Mouse (Mus musculus) midbrain, embryonic 13.5 days (tissue): ENCODE data around the gene Ces2f. TPM values are rescaled to one million over a fixed set of nuclear protein-coding genes. Genes with fewer than 3 reads are reported as not detected.
"Not testable (repeated sequence)": the region's sequence is repeated elsewhere in the genome, so short reads cannot be mapped to it uniquely, and the experiment has no call there.

Experiments
- ATAC-seq: fragments of 200-750 bp; cut with Nextera tagmentation; 2 replicates; pipeline ENCODE4 v1.8.0; 2017; ENCODE audit warnings: mild to moderate bottlenecking, moderate TSS enrichment, moderate library complexity
- H3K27ac ChIP-seq: fragments of 300-500 bp; sonication (generic); 2 replicates; pipeline ENCODE4 v1.5.1; 2015; ENCODE audit warnings: inconsistent platforms, mild to moderate bottlenecking, moderate library complexity
- H3K27me3 ChIP-seq: fragments of 300-500 bp; sonication (generic); 2 replicates; pipeline ENCODE4 v1.6.1; 2015; ENCODE audit warnings: mild to moderate bottlenecking, inconsistent platforms
- H3K36me3 ChIP-seq: fragments of 300-500 bp; sonication (generic); 2 replicates; pipeline ENCODE4 v1.6.1; 2015; ENCODE audit warnings: mild to moderate bottlenecking, inconsistent platforms
- H3K4me1 ChIP-seq: fragments of 300-500 bp; sonication (generic); replicated peaks from 2 replicates; pipeline ENCODE4 v1.6.1; 2015; ENCODE audit warnings: inconsistent platforms
- H3K4me2 ChIP-seq: fragments of 300-500 bp; sonication (generic); replicated peaks from 2 replicates; pipeline ENCODE4 v1.6.1; 2015; ENCODE audit warnings: moderate library complexity, mild to moderate bottlenecking, inconsistent platforms
- H3K4me3 ChIP-seq: fragments of 300-500 bp; sonication (generic); replicated peaks from 2 replicates; pipeline ENCODE4 v1.5.1; 2015; ENCODE audit warnings: mild to moderate bottlenecking, inconsistent platforms
- H3K9ac ChIP-seq: fragments of 300-500 bp; sonication (generic); replicated peaks from 2 replicates; pipeline ENCODE4 v1.6.1; 2015; ENCODE audit warnings: mild to moderate bottlenecking, inconsistent platforms
- H3K9me3 ChIP-seq: fragments of 300-500 bp; sonication (generic); 2 replicates; pipeline ENCODE4 v1.6.1; 2016; ENCODE audit warnings: mild to moderate bottlenecking, inconsistent platforms
- WGBS: fragments of 180-500 bp; shearing (Covaris S2); methylation state at CpG from one replicate; pipeline ENCODE4 v1.1.7; 2015; 5-methylcytosine and 5-hydroxymethylcytosine counted together
- polyA plus RNA-seq: library from polyadenylated mRNA; unstranded; fragments of >200 nt; fragmentation: Nextera tagmentation; extraction: Ambion mirVana; gene quantifications from 2 replicates; pipeline ENCODE4 v1.2.1, GENCODE M21; 2015

Ces2f gene
- not detected in 2 replicates for polyA plus RNA-seq

DNA sequence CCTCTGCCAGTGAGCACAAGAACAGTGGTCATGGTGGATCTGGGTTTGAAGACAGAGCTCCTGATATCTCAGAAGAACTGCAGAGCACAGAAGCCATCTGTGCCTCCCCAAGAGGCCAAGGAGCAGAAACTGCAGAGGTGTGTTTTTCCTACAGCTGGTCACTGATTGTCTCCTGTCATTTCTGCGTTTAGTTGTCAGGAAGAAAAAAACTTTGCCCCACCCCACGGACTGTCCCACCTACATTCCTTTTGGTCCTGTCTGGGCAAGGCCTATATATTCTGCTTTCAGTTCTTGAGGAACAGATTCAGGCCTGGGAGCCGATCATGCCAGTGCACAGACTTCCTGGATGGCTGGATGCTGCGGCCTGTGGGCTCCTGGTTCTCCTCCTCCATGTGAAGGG, at the start of gene Ces2f:
Gene Ces2f, plus strand, starts transcription at position 301 of the 400 bp plus-strand sequence.
- no peaks in the 10 kb centered on the region for H3K27me3 ChIP-seq
- H3K36me3 ChIP-seq, result no peaks in the 10 kb centered on the region
- 82% methylated on average over 4 of the region's 4 CpGs for WGBS
- no peaks in the 10 kb centered on the region for H3K9me3 ChIP-seq
- no peaks in the 10 kb centered on the region for H3K4me1 ChIP-seq
- no peak within 1 kb of the TSS for H3K27ac ChIP-seq
- H3K4me2 ChIP-seq, result no peak within 1 kb of the TSS
- H3K4me3 ChIP-seq, result no peak within 1 kb of the TSS
- no peak for ATAC-seq
- H3K9ac ChIP-seq, result no peak within 1 kb of the TSS

- Histone ChIP-seq H3K36me3 (no peaks in the 10 kb centered on the region), H3K9ac (no peak overlapping the region), H3K4me2 (no peak overlapping the region), H3K27ac (no peak overlapping the region), H3K4me1 (no peaks in the 10 kb centered on the region), H3K4me3 (no peak overlapping the region), H3K27me3 (no peaks in the 10 kb centered on the region), H3K9me3 (no peaks in the 10 kb centered on the region)
- no peak for ATAC-seq
- 92% methylated on average over 2 of the region's 2 CpGs for WGBS
Observed at GRCm38 (mm10) chr8:104901746-104902145, 45.4 kb upstream of the Ces2f start.

- ATAC-seq, result no peak
- H3K4me2 ChIP-seq, result no peak overlapping the region
- H3K9me3 ChIP-seq, result no peaks in the 10 kb centered on the region
- no peak overlapping the region for H3K27ac ChIP-seq
- no peaks in the 10 kb centered on the region for H3K36me3 ChIP-seq
- H3K4me1 ChIP-seq, result no peaks in the 10 kb centered on the region
- no peaks in the 10 kb centered on the region for H3K27me3 ChIP-seq
- no peak overlapping the region for H3K9ac ChIP-seq
- 65% methylated on average over 1 of the region's 1 CpGs for WGBS
- no peak overlapping the region for H3K4me3 ChIP-seq
Observed at GRCm38 (mm10) chr8:104907111-104907510, 40.0 kb upstream of the Ces2f start.

DNA sequence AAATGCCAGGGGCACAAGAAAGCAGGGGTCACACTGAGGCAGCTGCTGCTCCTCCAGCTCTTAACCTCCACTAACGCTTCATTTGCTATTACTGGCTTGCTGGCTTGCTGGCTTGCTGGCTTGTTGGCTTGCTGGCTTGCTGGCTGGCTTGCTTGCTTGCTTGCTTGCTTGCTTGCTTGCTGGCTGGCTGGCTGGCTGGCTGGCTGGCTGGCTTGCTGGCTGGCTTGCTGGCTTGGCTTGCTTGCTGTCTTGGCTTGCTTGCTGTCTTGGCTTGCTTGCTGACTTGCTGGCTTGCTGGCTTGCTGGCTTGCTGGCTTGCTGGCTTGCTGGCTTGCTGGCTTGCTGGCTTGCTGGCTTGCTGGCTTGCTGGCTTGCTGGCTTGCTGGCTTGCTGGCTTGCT, 38.1 kb upstream of the Ces2f start:
- H3K27me3 ChIP-seq, H3K27ac ChIP-seq, ATAC-seq, H3K36me3 ChIP-seq, H3K4me2 ChIP-seq, H3K4me1 ChIP-seq, H3K9me3 ChIP-seq, H3K9ac ChIP-seq, H3K4me3 ChIP-seq: not testable (repeated sequence)
- WGBS, result 65% methylated on average over 1 of the region's 1 CpGs

GRCm38 (mm10) chr8:104909651-104910050, 37.5 kb upstream of the Ces2f start:
- not testable (repeated sequence) for H3K9me3 ChIP-seq, H3K36me3 ChIP-seq, H3K4me2 ChIP-seq, H3K27ac ChIP-seq, H3K9ac ChIP-seq, H3K4me3 ChIP-seq, H3K27me3 ChIP-seq, ATAC-seq, H3K4me1 ChIP-seq
- WGBS, result 95% methylated on average over 10 of the region's 10 CpGs

DNA sequence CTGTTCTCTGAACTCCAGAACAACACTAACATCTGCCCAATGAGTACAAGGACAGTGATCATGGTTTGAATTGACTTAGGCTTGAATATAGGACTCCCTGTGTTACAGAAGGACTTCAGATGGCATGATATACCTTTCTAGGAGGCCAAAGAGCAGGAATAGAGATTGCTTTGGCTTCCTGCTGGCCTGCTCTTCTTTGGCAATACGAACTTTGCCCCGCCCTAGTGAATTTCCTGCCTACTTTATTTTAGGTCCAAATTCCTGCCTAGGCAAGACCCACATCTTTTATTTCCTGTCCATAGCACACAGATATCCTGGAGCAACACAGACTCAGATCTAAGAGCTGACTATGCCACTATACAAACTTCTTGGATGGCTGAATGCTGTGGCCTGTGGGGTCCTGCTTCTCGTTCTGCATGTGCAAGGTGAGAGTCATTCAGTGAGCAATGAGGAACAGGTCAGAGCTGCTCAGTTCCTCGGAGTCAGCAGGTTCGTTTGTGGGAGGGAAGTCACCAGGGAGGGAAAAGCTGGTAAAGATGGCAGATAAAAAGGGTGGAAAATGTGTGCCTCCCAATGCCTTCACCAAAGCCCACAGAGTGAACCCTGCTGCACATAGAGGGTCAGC, 21.1 kb upstream of the Ces2f start, which contains the start of gene Ces2e:
Gene Ces2e, plus strand, starts transcription at position 289 of the 625 bp plus-strand sequence.
- H3K9me3 ChIP-seq, result no peaks in the 10 kb centered on the region
- ATAC-seq, result no peak
- no peaks in the 10 kb centered on the region for H3K27me3 ChIP-seq
- H3K4me3 ChIP-seq, result no peak within 1 kb of the TSS
- no peak within 1 kb of the TSS for H3K4me2 ChIP-seq
- H3K9ac ChIP-seq, result no peak within 1 kb of the TSS
- WGBS, result 82% methylated on average over 5 of the region's 5 CpGs
- H3K27ac ChIP-seq, result no peak within 1 kb of the TSS
- no peaks in the 10 kb centered on the region for H3K36me3 ChIP-seq
- no peaks in the 10 kb centered on the region for H3K4me1 ChIP-seq

DNA sequence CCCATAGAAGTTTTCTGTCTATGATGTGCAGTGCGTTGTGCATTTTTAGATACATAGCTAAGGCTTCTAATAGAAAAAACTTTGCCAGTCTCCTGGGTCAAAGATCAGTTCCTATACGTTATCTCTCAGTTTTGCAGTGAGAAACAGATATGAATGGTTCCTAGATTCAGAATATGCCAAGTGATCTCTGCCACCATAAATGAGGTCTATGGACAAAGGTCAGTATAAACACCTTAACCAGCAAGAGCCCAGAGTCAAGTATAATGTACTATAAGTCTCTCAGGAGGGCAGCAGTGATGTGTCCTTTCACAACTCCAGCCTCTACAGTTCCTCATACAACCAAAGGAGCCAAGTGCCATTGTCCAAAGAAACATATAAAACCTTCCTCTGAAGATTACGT, 19.9 kb upstream of the Ces2f start:
- Histone ChIP-seq H3K9me3 (no peaks in the 10 kb centered on the region), H3K4me1 (no peaks in the 10 kb centered on the region), H3K9ac (no peak overlapping the region), H3K36me3 (no peaks in the 10 kb centered on the region), H3K27me3 (no peaks in the 10 kb centered on the region), H3K4me2 (no peak overlapping the region), H3K4me3 (no peak overlapping the region), H3K27ac (no peak overlapping the region)
- no peak for ATAC-seq
- WGBS, result 93% methylated on average over 3 of the region's 3 CpGs

DNA sequence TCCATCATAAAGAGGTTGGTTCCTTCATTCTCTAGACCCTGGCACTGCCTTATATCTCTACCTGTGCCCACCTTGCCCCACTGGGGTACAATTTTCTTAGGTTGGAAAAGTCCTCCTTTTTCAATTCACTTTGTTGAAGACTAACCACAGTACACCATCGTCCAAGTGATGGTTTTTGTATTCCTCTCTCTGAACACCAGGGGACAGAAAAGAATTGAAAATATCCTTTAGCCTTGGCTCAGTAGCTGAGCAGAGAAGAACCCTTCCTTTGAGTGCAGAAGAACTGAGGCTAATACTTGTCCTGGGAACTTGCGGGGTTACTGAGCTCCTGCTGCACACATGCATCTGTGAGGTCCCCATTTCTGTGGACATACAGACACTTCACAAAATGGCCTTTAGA, 2.5 kb upstream of the Ces2f start:
- WGBS, result 91% methylated on average over 2 of the region's 2 CpGs
- no peak for ATAC-seq
- Histone ChIP-seq H3K27ac (no peak overlapping the region), H3K9me3 (no peaks in the 10 kb centered on the region), H3K4me3 (no peak overlapping the region), H3K9ac (no peak overlapping the region), H3K27me3 (no peaks in the 10 kb centered on the region), H3K4me1 (no peaks in the 10 kb centered on the region), H3K4me2 (no peak overlapping the region), H3K36me3 (no peaks in the 10 kb centered on the region)

- H3K4me2 ChIP-seq, result no peak overlapping the region
- H3K4me1 ChIP-seq, result no peaks in the 10 kb centered on the region
- H3K36me3 ChIP-seq, result no peaks in the 10 kb centered on the region
- no peak overlapping the region for H3K9ac ChIP-seq
- no peak overlapping the region for H3K27ac ChIP-seq
- H3K4me3 ChIP-seq, result no peak overlapping the region
- WGBS, result 84% methylated on average over 5 of the region's 5 CpGs
- no peaks in the 10 kb centered on the region for H3K27me3 ChIP-seq
- ATAC-seq, result no peak
- H3K9me3 ChIP-seq, result no peaks in the 10 kb centered on the region
Observed at GRCm38 (mm10) chr8:104949031-104949430, 1.9 kb downstream of the Ces2f start.

- H3K27ac ChIP-seq, result no peak within 1 kb of the TSS
- no peaks in the 10 kb centered on the region for H3K36me3 ChIP-seq
- no peak for ATAC-seq
- 75% methylated on average over 5 of the region's 5 CpGs for WGBS
- no peak within 1 kb of the TSS for H3K9ac ChIP-seq
- no peak within 1 kb of the TSS for H3K4me3 ChIP-seq
- H3K27me3 ChIP-seq, result no peaks in the 10 kb centered on the region
- H3K4me2 ChIP-seq, result no peak within 1 kb of the TSS
- H3K4me1 ChIP-seq, result no peaks in the 10 kb centered on the region
- no peaks in the 10 kb centered on the region for H3K9me3 ChIP-seq
Observed at GRCm38 (mm10) chr8:104961537-104961961, 14.4 kb downstream of the Ces2f start, which contains the start of gene Ces2g. Gene Ces2g (plus strand): TSS chr8:104961718.

DNA sequence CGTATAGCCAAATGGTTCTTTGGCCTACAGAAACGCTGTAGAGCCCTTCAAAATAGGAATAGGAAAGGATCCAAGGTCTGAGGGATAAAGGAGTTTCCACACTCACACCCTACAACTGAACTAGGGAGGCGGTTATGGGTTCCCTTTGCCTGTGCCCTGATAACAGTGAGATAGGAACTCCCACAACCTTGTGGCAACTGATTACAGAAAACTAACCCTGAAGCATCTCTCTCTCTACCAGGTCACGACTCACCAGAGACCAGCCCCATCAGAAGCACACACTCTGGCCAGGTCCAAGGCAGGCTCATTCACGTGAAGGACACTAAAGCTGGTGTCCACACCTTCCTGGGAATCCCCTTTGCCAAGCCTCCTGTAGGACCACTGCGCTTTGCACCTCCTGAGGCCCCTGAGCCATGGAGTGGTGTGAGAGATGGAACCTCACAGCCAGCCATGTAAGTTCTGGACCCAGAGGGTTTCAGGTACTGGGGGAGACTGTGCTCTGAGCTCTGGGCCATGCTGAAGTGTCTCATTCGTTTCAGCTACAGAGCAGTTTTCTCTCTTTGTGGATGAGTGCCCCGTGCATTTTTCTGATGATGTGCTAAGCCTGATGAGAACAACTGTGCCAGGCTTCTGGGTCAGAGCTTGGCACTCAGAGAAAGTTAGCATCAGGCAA, 15.2 kb downstream of the Ces2f start:
- WGBS, result 83% methylated on average over 8 of the region's 8 CpGs
- Histone ChIP-seq H3K27ac (no peak overlapping the region), H3K4me2 (no peak overlapping the region), H3K9me3 (no peaks in the 10 kb centered on the region), H3K4me3 (no peak overlapping the region), H3K9ac (no peak overlapping the region), H3K36me3 (no peaks in the 10 kb centered on the region), H3K27me3 (no peaks in the 10 kb centered on the region), H3K4me1 (no peaks in the 10 kb centered on the region)
- ATAC-seq, result no peak

DNA sequence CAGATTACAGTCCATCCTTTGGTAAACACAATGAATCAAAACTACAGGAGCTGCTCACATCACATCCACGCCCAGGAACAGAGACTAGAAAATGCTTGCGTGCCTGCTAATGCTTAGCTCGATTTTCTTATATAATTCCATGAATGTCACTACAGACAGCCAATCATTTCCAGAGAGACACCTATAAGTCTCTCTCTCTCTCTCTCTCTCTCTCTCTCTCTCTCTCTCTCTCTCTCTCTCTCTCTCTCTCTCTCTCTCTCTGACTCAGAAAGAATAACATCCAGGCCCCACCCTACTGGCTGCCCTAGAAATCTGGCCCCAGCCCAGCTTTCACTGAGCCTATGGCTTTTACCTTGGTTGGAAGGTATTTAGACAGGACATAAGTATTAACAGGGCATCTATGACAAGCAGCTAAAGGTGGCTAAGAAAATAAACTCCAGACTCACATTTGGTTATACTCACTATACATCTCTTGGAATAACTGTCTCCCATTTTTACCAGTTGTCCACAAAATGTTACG, 16.3 kb downstream of the Ces2f start:
- H3K36me3 ChIP-seq, result no peaks in the 10 kb centered on the region
- no peaks in the 10 kb centered on the region for H3K9me3 ChIP-seq
- H3K4me1 ChIP-seq, result no peaks in the 10 kb centered on the region
- H3K9ac ChIP-seq, result no peak overlapping the region
- H3K27me3 ChIP-seq, result no peaks in the 10 kb centered on the region
- H3K4me2 ChIP-seq, result no peak overlapping the region
- ATAC-seq, result no peak
- 90% methylated on average over 4 of the region's 4 CpGs for WGBS
- H3K4me3 ChIP-seq, result no peak overlapping the region
- H3K27ac ChIP-seq, result no peak overlapping the region
